Mouse (Mus musculus) liver, embryonic 16.5 days (tissue): ENCODE results near the gene Gosr1. TPM values are rescaled to one million over a fixed set of nuclear protein-coding genes. Genes with fewer than 3 reads are reported as not detected.
A peak's percentile ranks its signal among the peaks of the same experiment; 100 is the strongest.

Source experiments
- ATAC-seq: fragments of 200-750 bp; cut with Nextera tagmentation; 2 replicates; pipeline ENCODE4 v1.8.0; 2017; ENCODE audit warnings: low read depth, mild to moderate bottlenecking, moderate number of reproducible peaks, moderate library complexity
- H3K27ac ChIP-seq: fragments of 300-500 bp; sonication (generic); 2 replicates; pipeline ENCODE4 v1.5.1; 2014; ENCODE audit warnings: mild to moderate bottlenecking, low read length
- H3K27me3 ChIP-seq: fragments of 300-500 bp; sonication (generic); 2 replicates; pipeline ENCODE4 v1.6.1; 2014; ENCODE audit warnings: low read depth, low read length, mixed read lengths; ENCODE audit not compliant: control insufficient read depth, insufficient read depth
- H3K36me3 ChIP-seq: fragments of 300-500 bp; sonication (generic); 2 replicates; pipeline ENCODE4 v1.6.1; 2014; ENCODE audit warnings: mild to moderate bottlenecking; ENCODE audit not compliant: control insufficient read depth, insufficient read depth
- H3K4me1 ChIP-seq: fragments of 300-500 bp; sonication (generic); 2 replicates; pipeline ENCODE4 v1.6.1; 2014; ENCODE audit warnings: low read depth, low read length, mixed read lengths; ENCODE audit not compliant: control insufficient read depth
- H3K4me2 ChIP-seq: fragments of 300-500 bp; sonication (generic); 2 replicates; pipeline ENCODE4 v1.6.1; 2014; ENCODE audit warnings: low read depth, low read length, mixed read lengths
- H3K4me3 ChIP-seq: fragments of 300-500 bp; sonication (generic); 2 replicates; pipeline ENCODE4 v1.5.1; 2014; ENCODE audit warnings: low read depth, mild to moderate bottlenecking, low read length
- H3K9ac ChIP-seq: fragments of 300-500 bp; sonication (generic); 2 replicates; pipeline ENCODE4 v1.6.1; 2014; ENCODE audit warnings: low read depth, low read length
- H3K9me3 ChIP-seq: fragments of 300-500 bp; sonication (generic); replicated peaks from 2 replicates; pipeline ENCODE4 v1.6.1; 2016; ENCODE audit warnings: low read length; ENCODE audit not compliant: control insufficient read depth
- WGBS: fragments of 180-500 bp; shearing (Covaris S2); extraction: QIAGEN DNeasy Blood & Tissue Kit; methylation state at CpG from one replicate; pipeline ENCODE4 v1.1.7; 2014; ENCODE audit not compliant: insufficient replicate concordance; 5-methylcytosine and 5-hydroxymethylcytosine counted together
- polyA plus RNA-seq: library from polyadenylated mRNA; unstranded; fragments of >200 nt; fragmentation: Nextera tagmentation; extraction: Ambion mirVana; gene quantifications from 2 replicates; pipeline ENCODE4 v1.2.1, GENCODE M21; 2015

Gosr1 gene
- polyA plus RNA-seq, 1 experiment from 2014 or later: 14.4 TPM

- Histone ChIP-seq H3K36me3 (peaks cover 14% of the 10 kb centered on the region), H3K27ac (no peak overlapping the region), H3K4me3 (no peak overlapping the region), H3K4me2 (no peak overlapping the region), H3K9ac (no peak overlapping the region), H3K9me3 (no peaks in the 10 kb centered on the region), H3K4me1 (no peaks in the 10 kb centered on the region), H3K27me3 (no peaks in the 10 kb centered on the region)
- ATAC-seq: no peak
- WGBS: 79% methylated on average over 5 of the region's 5 CpGs
Observed at GRCm38 (mm10) chr11:76795326-76795725, 31.9 kb upstream of the Gosr1 start.

GRCm38 (mm10) chr11:76791331-76791730 is 28.0 kb upstream of the Gosr1 start:
- Histone ChIP-seq H3K4me2 (no peak overlapping the region), H3K4me1 (no peaks in the 10 kb centered on the region), H3K27ac (no peak overlapping the region), H3K27me3 (no peaks in the 10 kb centered on the region), H3K9me3 (no peaks in the 10 kb centered on the region), H3K9ac (no peak overlapping the region), H3K36me3 (peaks cover 10% of the 10 kb centered on the region), H3K4me3 (no peak overlapping the region)
- no peak for ATAC-seq
- WGBS: 82% methylated on average over 7 of the region's 7 CpGs

- Histone ChIP-seq H3K9me3 (no peaks in the 10 kb centered on the region), H3K27ac (no peak overlapping the region), H3K4me1 (no peaks in the 10 kb centered on the region), H3K9ac (no peak overlapping the region), H3K27me3 (no peaks in the 10 kb centered on the region), H3K4me2 (no peak overlapping the region), H3K4me3 (no peak overlapping the region), H3K36me3 (peaks cover 24% of the 10 kb centered on the region)
- ATAC-seq: no peak
- WGBS: 88% methylated on average over 1 of the region's 1 CpGs
Observed at GRCm38 (mm10) chr11:76789252-76789651, 25.9 kb upstream of the Gosr1 start.

- no peaks in the 10 kb centered on the region for H3K9me3 ChIP-seq
- H3K36me3 ChIP-seq: 0 out of 2 replicates have a peak, but pooled peaks cover 4% of the 10 kb centered on the region
- H3K4me2 ChIP-seq: no peak overlapping the region
- no peak overlapping the region for H3K4me3 ChIP-seq
- H3K4me1 ChIP-seq: no peaks in the 10 kb centered on the region
- ATAC-seq: no peak
- H3K27me3 ChIP-seq: no peaks in the 10 kb centered on the region
- 60% methylated on average over 8 of the region's 8 CpGs for WGBS
- H3K9ac ChIP-seq: no peak overlapping the region
- no peak overlapping the region for H3K27ac ChIP-seq
Observed at GRCm38 (mm10) chr11:76775533-76775932, 12.2 kb upstream of the Gosr1 start.

- WGBS: 53% methylated on average over 3 of the region's 3 CpGs
- no peak for ATAC-seq
Observed at GRCm38 (mm10) chr11:76773811-76774210, 10.4 kb upstream of the Gosr1 start.

GRCm38 (mm10) chr11:76770566-76770965 is 7.2 kb upstream of the Gosr1 start:
- Histone ChIP-seq H3K4me3 (no peak overlapping the region), H3K36me3 (no peaks in the 10 kb centered on the region), H3K4me1 (no peaks in the 10 kb centered on the region), H3K9ac (no peak overlapping the region), H3K9me3 (no peaks in the 10 kb centered on the region), H3K27ac (no peak overlapping the region), H3K4me2 (no peak overlapping the region), H3K27me3 (no peaks in the 10 kb centered on the region)
- 63% methylated on average over 5 of the region's 5 CpGs for WGBS
- no peak for ATAC-seq

More at GRCm38 (mm10) chr11:76773811-76774210, 10.4 kb upstream of the Gosr1 start:
- Histone ChIP-seq H3K27me3 (no peaks in the 10 kb centered on the region), H3K36me3 (no peaks in the 10 kb centered on the region), H3K4me1 (no peaks in the 10 kb centered on the region), H3K27ac (no peak overlapping the region), H3K9ac (no peak overlapping the region), H3K9me3 (no peaks in the 10 kb centered on the region), H3K4me2 (no peak overlapping the region), H3K4me3 (no peak overlapping the region)

GRCm38 (mm10) chr11:76763741-76764122 is 353 bp upstream of the Gosr1 start:
- WGBS: 9% methylated on average over 4 of the region's 4 CpGs
- H3K4me1 ChIP-seq: peaks cover 3% of the 10 kb centered on the region
- H3K9me3 ChIP-seq: no peaks in the 10 kb centered on the region
- H3K9ac ChIP-seq: no peak overlapping the region
- peak overlapping the region; percentile 95 for H3K4me3 ChIP-seq
- 0 out of 2 replicates have a peak, but pooled peaks have one; percentile 2 for ATAC-seq
- peaks cover 9% of the 10 kb centered on the region for H3K36me3 ChIP-seq
- no peaks in the 10 kb centered on the region for H3K27me3 ChIP-seq
- peak overlapping the region; percentile 79 for H3K4me2 ChIP-seq
- no peak overlapping the region; the same call in 1 of the 2 replicates for H3K27ac ChIP-seq

- 75% methylated on average over 3 of the region's 3 CpGs for WGBS
- Histone ChIP-seq H3K4me2 (no peak overlapping the region), H3K9ac (no peak overlapping the region), H3K27ac (no peak overlapping the region), H3K36me3 (peaks cover 19% of the 10 kb centered on the region), H3K4me3 (no peak overlapping the region), H3K9me3 (no peaks in the 10 kb centered on the region), H3K27me3 (no peaks in the 10 kb centered on the region), H3K4me1 (no peaks in the 10 kb centered on the region)
- ATAC-seq: no peak
Observed at GRCm38 (mm10) chr11:76752276-76752675, 11.1 kb downstream of the Gosr1 start.

- H3K4me1 ChIP-seq: no peaks in the 10 kb centered on the region
- H3K27ac ChIP-seq: no peak overlapping the region
- H3K36me3 ChIP-seq: peaks cover 21% of the 10 kb centered on the region
- WGBS: 73% methylated on average over 9 of the region's 9 CpGs
- no peak overlapping the region for H3K4me3 ChIP-seq
- H3K9me3 ChIP-seq: no peaks in the 10 kb centered on the region
- H3K27me3 ChIP-seq: no peaks in the 10 kb centered on the region
- no peak for ATAC-seq
- no peak overlapping the region for H3K4me2 ChIP-seq
- no peak overlapping the region for H3K9ac ChIP-seq
Observed at GRCm38 (mm10) chr11:76748819-76749218, 14.6 kb downstream of the Gosr1 start.
